ENCODE assay signal across 24 mouse cellular contexts in genomic region chr6:146152843-146153242, GRCm38 (mm10).
"Had no signal": no experiment of that assay in that cellular context is flagged by ENCODE, and none has a peak within 500 bp of the region (broad histone marks: within the 10 kb centered on the region; RNA-seq: fewer than 3 reads in every experiment).

No protein-coding gene starts in this region.

- DNase-seq: gastrocnemius, postnatal 14 days; gastrocnemius, postnatal 36 days; heart, adult 18-20 months; heart, postnatal 10 days; heart, postnatal 36 days; kidney, adult 11 months; kidney, adult 2 months; kidney, postnatal 10 days; kidney, postnatal 25 days; kidney, postnatal 4 days; liver; liver, embryonic 13.5 days; liver, postnatal 0 days had no signal

- ATAC-seq: hindbrain, postnatal 0 days; intestine, embryonic 16.5 days; liver, postnatal 0 days had no signal

- H3K4me1 ChIP-seq: heart, embryonic 12.5 days; hindbrain, embryonic 15.5 days; limb, embryonic 10.5 days; limb, embryonic 12.5 days; liver, embryonic 13.5 days; liver, embryonic 15.5 days had no signal

- H3K27ac ChIP-seq: heart, embryonic 10.5 days; hindbrain, embryonic 13.5 days; hindbrain, embryonic 15.5 days; hindbrain, postnatal 0 days; layer of hippocampus, adult 2 months; left cerebral cortex, adult 2 months; limb, embryonic 10.5 days; limb, embryonic 12.5 days; liver, embryonic 13.5 days; liver, embryonic 15.5 days had no signal

- H3K4me3 ChIP-seq: heart, embryonic 10.5 days; heart, embryonic 12.5 days; hindbrain, embryonic 13.5 days; hindbrain, embryonic 15.5 days; layer of hippocampus, adult 2 months; left cerebral cortex, adult 2 months; limb, embryonic 10.5 days; limb, embryonic 12.5 days; liver, embryonic 13.5 days; liver, embryonic 15.5 days had no signal

- H3K27me3 ChIP-seq: heart, embryonic 12.5 days; hindbrain, embryonic 13.5 days; hindbrain, embryonic 15.5 days; limb, embryonic 12.5 days; liver, embryonic 13.5 days; liver, embryonic 15.5 days had no signal
